Mouse (Mus musculus) liver, embryonic 14.5 days (tissue): ENCODE data around the gene Foxf1. TPM values are rescaled to one million over a fixed set of nuclear protein-coding genes. Genes with fewer than 3 reads are reported as not detected.

Source experiments
- ATAC-seq: fragments of 200-750 bp; cut with Nextera tagmentation; 2 replicates; pipeline ENCODE4 v1.8.0; 2017; ENCODE audit warnings: moderate number of reproducible peaks, mild to moderate bottlenecking, moderate library complexity; ENCODE audit not compliant: insufficient read depth
- DNase-seq, 3 experiments: peaks; one replicate each; pipeline ENCODE4 v3.0.0-alpha.2; 2012 to 2013; ENCODE audit warnings: low read depth in 3 of 3, low spot score in 3 of 3
- H3K27ac ChIP-seq: fragments of 300-500 bp; sonication (generic); 2 replicates; pipeline ENCODE4 v1.5.1; 2014; ENCODE audit warnings: moderate library complexity, mild to moderate bottlenecking, control low read depth, inconsistent platforms
- H3K27me3 ChIP-seq: fragments of 300-500 bp; sonication (generic); 2 replicates; pipeline ENCODE4 v1.6.1; 2014; ENCODE audit warnings: mild to moderate bottlenecking, low read length, moderate library complexity; ENCODE audit not compliant: control insufficient read depth, insufficient read depth
- H3K36me3 ChIP-seq: fragments of 300-500 bp; sonication (generic); replicated peaks from 2 replicates; pipeline ENCODE4 v1.6.1; 2014; ENCODE audit warnings: low read depth; ENCODE audit not compliant: control insufficient read depth, insufficient read depth
- H3K4me1 ChIP-seq, 2 experiments: fragments of 200-500 bp in 1 of 2; fragments of 300-500 bp in 1 of 2; sonication (generic) in 1 of 2; replicated peaks; 2 replicates each; pipeline ENCODE4 v1.6.1; 2012 to 2014; ENCODE audit warnings: antibody characterized with exemption in 1 of 2, inconsistent platforms in 1 of 2, low read length in 1 of 2; ENCODE audit not compliant: control insufficient read depth in 2 of 2, insufficient read depth in 2 of 2
- H3K4me2 ChIP-seq: fragments of 300-500 bp; sonication (generic); 2 replicates; pipeline ENCODE4 v1.6.1; 2014; ENCODE audit warnings: low read depth, mild to moderate bottlenecking, control low read depth, moderate library complexity
- H3K4me3 ChIP-seq, 2 experiments: fragments of 200-500 bp in 1 of 2; fragments of 300-500 bp in 1 of 2; sonication (generic) in 1 of 2; 2 replicates each; pipeline ENCODE4 v1.5.1; 2012 to 2014; ENCODE audit warnings: low read depth in 2 of 2, low read length in 2 of 2, mild to moderate bottlenecking in 2 of 2, control low read depth in 1 of 2, inconsistent platforms in 1 of 2, moderate library complexity in 1 of 2; ENCODE audit not compliant: insufficient read depth in 1 of 2
- H3K9ac ChIP-seq: fragments of 300-500 bp; sonication (generic); replicated peaks from 2 replicates; pipeline ENCODE4 v1.6.1; 2014; ENCODE audit warnings: mild to moderate bottlenecking, control low read depth, moderate library complexity
- H3K9me3 ChIP-seq: fragments of 300-500 bp; sonication (generic); 2 replicates; pipeline ENCODE4 v1.6.1; 2016; ENCODE audit warnings: low read length, mixed read lengths; ENCODE audit not compliant: control insufficient read depth
- CTCF ChIP-seq: IDR thresholded peaks from 2 replicates; pipeline ENCODE4 v1.5.1; 2016; ENCODE audit warnings: antibody characterized with exemption, low read depth, control low read depth
- EP300 ChIP-seq: IDR thresholded peaks from 2 replicates; pipeline ENCODE4 v1.6.1; 2016; ENCODE audit warnings: antibody characterized with exemption, low read depth
- WGBS: fragments of 180-500 bp; shearing (Covaris S2); extraction: QIAGEN DNeasy Blood & Tissue Kit; methylation state at CpG from one replicate; pipeline ENCODE4 v1.1.7; 2014; ENCODE audit not compliant: insufficient replicate concordance; 5-methylcytosine and 5-hydroxymethylcytosine counted together
- polyA plus RNA-seq, 2 experiments: library from polyadenylated mRNA; depleted of rRNA in 1 of 2; stranded (reverse) in 1 of 2; unstranded in 1 of 2; fragments of >200 nt; fragmentation: Nextera tagmentation in 1 of 2; extraction: Ambion mirVana in 1 of 2; gene quantifications; 2 replicates each; pipeline versions ENCODE4 v1.2.1 to v1.2.3; 2012 to 2014

Gene Foxf1
- polyA plus RNA-seq, 2 experiments, result 2.5 to 2.8 TPM

DNA sequence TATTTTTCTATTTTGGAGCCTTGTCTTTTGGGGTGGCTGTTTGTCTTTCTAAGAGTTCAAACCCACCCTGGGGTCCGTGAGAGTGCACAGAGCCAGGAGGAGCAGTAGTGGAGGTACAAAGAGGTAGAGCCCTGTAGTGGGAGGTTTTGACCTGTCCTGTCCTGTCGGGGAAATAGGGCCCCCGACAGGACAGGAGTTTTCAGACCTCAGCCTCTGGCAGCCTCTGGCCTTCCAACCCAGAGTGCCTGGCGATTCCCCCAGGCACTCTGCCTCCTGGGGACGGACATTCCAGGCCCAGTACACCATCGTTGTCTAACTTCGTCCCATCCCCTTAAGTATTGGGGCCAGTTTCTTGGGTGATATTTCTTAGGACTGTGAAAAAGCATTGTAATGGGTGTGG, 38.2 kb downstream of the Foxf1 start:
- DNase-seq (no peak), ATAC-seq (no peak)
- 29% methylated on average over 7 of the region's 7 CpGs for WGBS

DNA sequence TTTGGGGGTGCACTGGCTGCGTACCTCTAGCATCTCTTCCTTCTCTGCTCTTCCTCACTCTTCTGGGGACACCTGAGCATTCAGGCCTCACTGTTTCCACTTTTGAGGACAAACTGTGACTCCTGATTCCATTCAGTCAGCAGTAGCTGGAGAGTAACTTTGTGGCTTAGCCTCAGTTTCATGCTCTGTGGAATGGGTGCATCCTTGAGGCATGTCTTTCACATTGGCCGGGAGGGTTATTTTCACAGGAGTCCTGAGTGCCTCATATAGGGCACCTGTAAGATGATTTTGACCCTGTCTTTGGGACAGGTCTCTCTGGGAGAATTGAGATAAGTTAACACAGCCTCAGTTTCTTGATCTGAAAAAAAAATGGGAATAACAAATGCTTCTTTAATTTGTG, 38.9 kb downstream of the Foxf1 start:
- no peak overlapping the region for H3K4me3 ChIP-seq
- ATAC-seq (no peak), DNase-seq (no peak)
- no peaks in the 10 kb centered on the region for H3K9me3 ChIP-seq
- H3K9ac ChIP-seq, result no peak overlapping the region
- peaks cover 94% of the 10 kb centered on the region for H3K27me3 ChIP-seq
- no peak overlapping the region for H3K4me2 ChIP-seq
- no peaks in the 10 kb centered on the region for H3K36me3 ChIP-seq
- no peaks in the 10 kb centered on the region for H3K4me1 ChIP-seq
- 65% methylated on average over 2 of the region's 2 CpGs for WGBS
- no peak for TF ChIP-seq CTCF
- TF ChIP-seq EP300, result no peak
- H3K27ac ChIP-seq, result no peak overlapping the region

More for the DNA sequence above, 38.2 kb downstream of the Foxf1 start:
- no peak overlapping the region for H3K9ac ChIP-seq
- H3K27ac ChIP-seq, result no peak overlapping the region
- H3K27me3 ChIP-seq, result peaks cover 94% of the 10 kb centered on the region
- no peaks in the 10 kb centered on the region for H3K4me1 ChIP-seq
- no peak overlapping the region for H3K4me3 ChIP-seq
- no peak overlapping the region for H3K4me2 ChIP-seq
- TF ChIP-seq EP300, result no peak
- no peak for TF ChIP-seq CTCF
- no peaks in the 10 kb centered on the region for H3K36me3 ChIP-seq
- no peaks in the 10 kb centered on the region for H3K9me3 ChIP-seq

DNA sequence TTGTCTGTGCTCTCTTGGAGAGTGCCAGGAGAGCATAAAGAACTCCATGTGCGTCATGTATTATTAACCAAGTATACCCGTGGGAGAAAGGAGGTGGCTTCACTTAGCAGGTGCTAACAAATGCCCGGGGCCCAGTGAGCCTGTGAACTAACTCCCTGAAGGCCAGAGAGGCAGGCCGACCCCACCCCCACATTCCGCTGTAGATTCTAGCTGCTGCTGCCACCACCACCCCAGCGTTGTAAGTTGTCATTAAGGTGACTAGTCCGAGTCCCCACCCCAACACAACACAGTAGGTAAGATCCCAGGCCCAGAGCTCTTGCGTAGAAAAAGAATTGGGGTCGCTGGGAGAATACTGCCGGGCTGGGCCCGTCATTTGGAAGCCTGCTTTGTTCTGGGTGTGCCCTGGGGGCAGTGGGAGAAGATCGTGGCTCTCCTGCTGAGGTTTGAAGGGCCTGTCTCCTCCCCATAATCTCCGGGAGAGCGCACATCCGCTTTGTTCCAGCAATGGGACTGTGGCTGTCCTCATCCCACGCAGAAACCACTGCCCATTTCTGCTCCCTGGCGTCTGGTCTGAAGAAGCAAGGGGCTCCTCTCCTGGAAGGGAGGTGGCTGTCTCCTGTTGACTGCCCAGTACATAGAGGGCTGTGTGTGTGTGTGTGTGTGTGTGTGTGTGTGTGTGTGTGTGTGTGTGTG, 40.5 kb downstream of the Foxf1 start:
- H3K9me3 ChIP-seq, result no peaks in the 10 kb centered on the region
- peaks cover 94% of the 10 kb centered on the region for H3K27me3 ChIP-seq
- no peaks in the 10 kb centered on the region for H3K4me1 ChIP-seq
- ATAC-seq (no peak), DNase-seq (no peak)
- no peak for TF ChIP-seq CTCF
- TF ChIP-seq EP300, result no peak
- H3K36me3 ChIP-seq, result no peaks in the 10 kb centered on the region
- no peak overlapping the region for H3K27ac ChIP-seq
- no peak overlapping the region for H3K4me3 ChIP-seq
- no peak overlapping the region for H3K9ac ChIP-seq
- WGBS, result 8% methylated on average over 17 of the region's 17 CpGs
- H3K4me2 ChIP-seq, result no peak overlapping the region

DNA sequence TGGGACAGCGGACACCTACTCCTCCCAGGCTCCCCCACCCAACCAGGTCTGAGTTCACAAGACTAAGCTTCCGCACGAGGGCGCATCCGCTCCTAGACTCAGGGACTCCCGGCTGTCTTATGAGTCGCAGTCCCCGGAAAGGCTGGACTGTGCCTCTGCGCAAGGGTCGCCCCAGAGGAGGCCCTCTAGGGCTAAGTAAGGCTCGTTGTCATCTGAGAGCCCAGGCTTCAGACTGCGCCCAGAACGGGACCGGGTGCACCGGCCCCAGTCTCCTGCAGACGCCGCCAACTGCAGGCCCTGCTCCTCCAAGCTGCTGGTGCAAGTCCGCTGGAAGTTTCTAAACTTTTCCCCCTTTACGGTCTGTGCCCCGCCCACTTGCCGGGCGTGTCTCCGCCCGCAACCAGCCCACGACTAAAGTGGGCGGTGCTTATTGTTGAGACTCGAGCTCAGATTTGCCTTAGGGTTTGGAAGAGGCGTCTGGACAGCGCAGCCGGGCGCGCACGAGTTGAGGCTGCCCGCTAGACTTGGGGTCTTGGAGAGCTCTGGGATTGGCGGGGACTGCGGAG, 41.2 kb downstream of the Foxf1 start:
- H3K4me2 ChIP-seq, result 0 out of 2 replicates have a peak overlapping the region, but pooled peaks have one; percentile 22
- H3K4me3 ChIP-seq, result no peak overlapping the region
- peaks cover 94% of the 10 kb centered on the region for H3K27me3 ChIP-seq
- ATAC-seq, result no peak
- H3K27ac ChIP-seq, result no peak overlapping the region
- H3K4me1 ChIP-seq, result no peaks in the 10 kb centered on the region
- TF ChIP-seq CTCF, result peak; percentile 23; the same call in 1 of the 2 replicates
- no peak for TF ChIP-seq EP300
- 1% methylated on average over 36 of the region's 36 CpGs for WGBS
- DNase-seq, result no peak
- no peak overlapping the region for H3K9ac ChIP-seq
- H3K9me3 ChIP-seq, result no peaks in the 10 kb centered on the region
- no peaks in the 10 kb centered on the region for H3K36me3 ChIP-seq

- H3K27ac ChIP-seq, result no peak overlapping the region
- H3K27me3 ChIP-seq, result peaks cover 88% of the 10 kb centered on the region
- H3K4me2 ChIP-seq, result no peak overlapping the region
- TF ChIP-seq EP300, result no peak
- no peak for TF ChIP-seq CTCF
- no peak overlapping the region for H3K9ac ChIP-seq
- no peaks in the 10 kb centered on the region for H3K4me1 ChIP-seq
- ATAC-seq (no peak), DNase-seq (no peak)
- 6% methylated on average over 6 of the region's 6 CpGs for WGBS
- H3K36me3 ChIP-seq, result no peaks in the 10 kb centered on the region
- no peak overlapping the region for H3K4me3 ChIP-seq
- no peaks in the 10 kb centered on the region for H3K9me3 ChIP-seq
These were observed 42.0 kb downstream of the Foxf1 start for GRCm38 (mm10) chr8:121126191-121126590.
